Mouse (Mus musculus) C2C12 (cell line): ENCODE results near the gene Ccdc125.

Source experiments
- CEBPB ChIP-seq: IDR thresholded peaks from one replicate; pipeline ENCODE4 v1.6.1; 2011; ENCODE audit warnings: low read depth, mild to moderate bottlenecking, control low read depth, moderate library complexity
- CTCF ChIP-seq: IDR thresholded peaks from one replicate; pipeline ENCODE4 v1.5.1; 2011; ENCODE audit not compliant: control insufficient read depth, insufficient read depth, insufficient read length
- FOSL1 ChIP-seq: IDR thresholded peaks from one replicate; pipeline ENCODE4 v1.8.0; 2011; ENCODE audit warnings: mild to moderate bottlenecking, low read length; ENCODE audit not compliant: poor library complexity, insufficient read depth, severe bottlenecking
- MAX ChIP-seq: IDR thresholded peaks from one replicate; pipeline ENCODE4 v1.6.1; 2011; ENCODE audit warnings: mild to moderate bottlenecking, control low read depth
- MYOD1 ChIP-seq: IDR thresholded peaks from one replicate; pipeline ENCODE4 v1.6.1; 2011; ENCODE audit warnings: low read depth; ENCODE audit not compliant: control insufficient read depth, insufficient read length
- MYOG ChIP-seq: IDR thresholded peaks from one replicate; pipeline ENCODE4 v1.6.1; 2011; ENCODE audit not compliant: control insufficient read depth, insufficient read length; ENCODE audit errors: extremely low read depth
- USF1 ChIP-seq: IDR thresholded peaks from one replicate; pipeline ENCODE4 v1.6.1; 2011; ENCODE audit warnings: low read depth, mild to moderate bottlenecking, control low read depth, moderate library complexity

DNA sequence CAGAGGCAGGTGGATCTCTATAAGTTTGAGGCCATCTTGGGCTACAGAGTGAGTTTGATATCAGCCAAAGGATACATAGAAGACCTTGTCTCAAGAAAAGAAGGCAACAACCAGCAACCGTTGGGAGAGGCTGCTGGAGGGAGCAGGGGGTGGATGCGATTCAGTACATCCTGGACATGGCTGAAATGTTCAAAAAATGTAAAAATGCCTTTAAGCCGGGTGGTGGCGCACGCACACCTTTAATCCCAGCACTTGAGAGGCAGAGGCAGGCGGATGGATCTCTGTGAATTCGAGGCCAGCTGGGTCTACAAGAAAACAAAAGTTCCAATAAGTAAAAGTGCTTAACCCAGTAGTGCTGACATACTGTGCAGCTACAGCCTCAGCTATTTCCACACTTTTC lies 18.0 kb downstream of the Ccdc125 start:
- TF ChIP-seq CTCF (no peak), USF1 (no peak), MYOD1 (no peak), CEBPB (no peak), MYOG (no peak), FOSL1 (no peak), MAX (no peak)
